Mouse (Mus musculus): ENCODE data around the gene Rbm43.

The Rbm43 gene

GRCm38 (mm10) chr2:51953648-51954204, 18.8 kb upstream of the Rbm43 start:
- H3K9me3 ChIP-seq (ENCODE audit: low read length), result no peaks in the 10 kb centered on the region
- no peaks in the 10 kb centered on the region for H3K36me3 ChIP-seq (ENCODE audit: insufficient read depth, low read length)
- TF ChIP-seq CTCF (conservative IDR thresholded peaks at IDR 0.05; ENCODE audit: low read length) (no peak), NANOG (IDR thresholded peaks at IDR 0.05; ENCODE audit: borderline replicate concordance, low read length) (no peak), POU5F1 (IDR thresholded peaks at IDR 0.05; ENCODE audit: borderline replicate concordance, low read length) (no peak)
- no peaks in the 10 kb centered on the region for H3K27me3 ChIP-seq (ENCODE audit: insufficient read depth, low read length)
- no peak overlapping the region for H3K4me3 ChIP-seq (replicated peaks; ENCODE audit: low read length)
- no peaks in the 10 kb centered on the region for H3K4me1 ChIP-seq (replicated peaks; ENCODE audit: low read depth, low read length)

GRCm38 (mm10) chr2:51950876-51951275, 15.9 kb upstream of the Rbm43 start:
- Histone ChIP-seq H3K27me3 (ENCODE audit: insufficient read depth, low read length) (no peaks in the 10 kb centered on the region), H3K36me3 (ENCODE audit: insufficient read depth, low read length) (no peaks in the 10 kb centered on the region), H3K4me1 (replicated peaks; ENCODE audit: low read depth, low read length) (no peaks in the 10 kb centered on the region), H3K4me3 (replicated peaks; ENCODE audit: low read length) (no peak overlapping the region), H3K9me3 (ENCODE audit: low read length) (peaks cover 6% of the 10 kb centered on the region; the same call in 1 of the 2 replicates)
- TF ChIP-seq CTCF (conservative IDR thresholded peaks at IDR 0.05; ENCODE audit: low read length) (no peak), NANOG (IDR thresholded peaks at IDR 0.05; ENCODE audit: borderline replicate concordance, low read length) (no peak), POU5F1 (IDR thresholded peaks at IDR 0.05; ENCODE audit: borderline replicate concordance, low read length) (no peak)

- Histone ChIP-seq H3K36me3 (ENCODE audit: insufficient read depth, low read length) (no peaks in the 10 kb centered on the region), H3K4me3 (replicated peaks; ENCODE audit: low read length) (no peak overlapping the region), H3K27me3 (ENCODE audit: insufficient read depth, low read length) (peaks cover 2% of the 10 kb centered on the region; the same call in 1 of the 2 replicates), H3K9me3 (ENCODE audit: low read length) (peaks cover 6% of the 10 kb centered on the region; the same call in 1 of the 2 replicates), H3K4me1 (replicated peaks; ENCODE audit: low read depth, low read length) (no peaks in the 10 kb centered on the region)
- TF ChIP-seq POU5F1 (IDR thresholded peaks at IDR 0.05; ENCODE audit: borderline replicate concordance, low read length) (no peak), CTCF (conservative IDR thresholded peaks at IDR 0.05; ENCODE audit: low read length) (no peak), NANOG (IDR thresholded peaks at IDR 0.05; ENCODE audit: borderline replicate concordance, low read length) (no peak)
Observed at GRCm38 (mm10) chr2:51948105-51948830, 13.3 kb upstream of the Rbm43 start.

GRCm38 (mm10) chr2:51945812-51946211, 10.8 kb upstream of the Rbm43 start:
- peaks cover 2% of the 10 kb centered on the region; the same call in 1 of the 2 replicates for H3K27me3 ChIP-seq (ENCODE audit: insufficient read depth, low read length)
- H3K9me3 ChIP-seq (ENCODE audit: low read length), result peaks cover 6% of the 10 kb centered on the region; the same call in 1 of the 2 replicates
- H3K4me3 ChIP-seq (replicated peaks; ENCODE audit: low read length), result no peak overlapping the region
- no peaks in the 10 kb centered on the region for H3K4me1 ChIP-seq (replicated peaks; ENCODE audit: low read depth, low read length)
- no peak for TF ChIP-seq POU5F1 (IDR thresholded peaks at IDR 0.05; ENCODE audit: borderline replicate concordance, low read length)
- no peak for TF ChIP-seq CTCF (conservative IDR thresholded peaks at IDR 0.05; ENCODE audit: low read length)
- TF ChIP-seq NANOG (IDR thresholded peaks at IDR 0.05; ENCODE audit: borderline replicate concordance, low read length), result no peak
- H3K36me3 ChIP-seq (ENCODE audit: insufficient read depth, low read length), result no peaks in the 10 kb centered on the region

- H3K36me3 ChIP-seq (ENCODE audit: insufficient read depth, low read length), result no peaks in the 10 kb centered on the region
- no peaks in the 10 kb centered on the region for H3K9me3 ChIP-seq (ENCODE audit: low read length)
- TF ChIP-seq CTCF (conservative IDR thresholded peaks at IDR 0.05; ENCODE audit: low read length) (no peak), NANOG (IDR thresholded peaks at IDR 0.05; ENCODE audit: borderline replicate concordance, low read length) (no peak), POU5F1 (IDR thresholded peaks at IDR 0.05; ENCODE audit: borderline replicate concordance, low read length) (no peak)
- peaks cover 8% of the 10 kb centered on the region for H3K4me1 ChIP-seq (replicated peaks; ENCODE audit: low read depth, low read length)
- H3K4me3 ChIP-seq (replicated peaks; ENCODE audit: low read length), result no peak overlapping the region
- peaks cover 2% of the 10 kb centered on the region; the same call in 1 of the 2 replicates for H3K27me3 ChIP-seq (ENCODE audit: insufficient read depth, low read length)
Observed at GRCm38 (mm10) chr2:51941832-51942231, 6.9 kb upstream of the Rbm43 start.

GRCm38 (mm10) chr2:51938750-51939149, 3.8 kb upstream of the Rbm43 start:
- H3K36me3 ChIP-seq (ENCODE audit: insufficient read depth, low read length), result no peaks in the 10 kb centered on the region
- H3K9me3 ChIP-seq (ENCODE audit: low read length), result no peaks in the 10 kb centered on the region
- H3K4me1 ChIP-seq (replicated peaks; ENCODE audit: low read depth, low read length), result peaks cover 25% of the 10 kb centered on the region
- TF ChIP-seq CTCF (conservative IDR thresholded peaks at IDR 0.05; ENCODE audit: low read length) (no peak), NANOG (IDR thresholded peaks at IDR 0.05; ENCODE audit: borderline replicate concordance, low read length) (no peak), POU5F1 (IDR thresholded peaks at IDR 0.05; ENCODE audit: borderline replicate concordance, low read length) (no peak)
- H3K27me3 ChIP-seq (ENCODE audit: insufficient read depth, low read length), result peaks cover 22% of the 10 kb centered on the region
- no peak overlapping the region for H3K4me3 ChIP-seq (replicated peaks; ENCODE audit: low read length)

- H3K27me3 ChIP-seq (ENCODE audit: insufficient read depth, low read length), result peaks cover 24% of the 10 kb centered on the region
- no peak overlapping the region for H3K4me3 ChIP-seq (replicated peaks; ENCODE audit: low read length)
- no peak for TF ChIP-seq CTCF (conservative IDR thresholded peaks at IDR 0.05; ENCODE audit: low read length)
- TF ChIP-seq POU5F1 (IDR thresholded peaks at IDR 0.05; ENCODE audit: borderline replicate concordance, low read length), result no peak
- no peak for TF ChIP-seq NANOG (IDR thresholded peaks at IDR 0.05; ENCODE audit: borderline replicate concordance, low read length)
Observed at GRCm38 (mm10) chr2:51937004-51937403, 2.0 kb upstream of the Rbm43 start.

GRCm38 (mm10) chr2:51936585-51936984, 1.6 kb upstream of the Rbm43 start:
- H3K9me3 ChIP-seq (ENCODE audit: low read length), result no peaks in the 10 kb centered on the region
- H3K4me1 ChIP-seq (replicated peaks; ENCODE audit: low read depth, low read length), result peaks cover 25% of the 10 kb centered on the region
- peaks cover 24% of the 10 kb centered on the region for H3K27me3 ChIP-seq (ENCODE audit: insufficient read depth, low read length)
- H3K36me3 ChIP-seq (ENCODE audit: insufficient read depth, low read length), result no peaks in the 10 kb centered on the region
- no peak for TF ChIP-seq NANOG (IDR thresholded peaks at IDR 0.05; ENCODE audit: borderline replicate concordance, low read length)
- no peak for TF ChIP-seq POU5F1 (IDR thresholded peaks at IDR 0.05; ENCODE audit: borderline replicate concordance, low read length)
- no peak for TF ChIP-seq CTCF (conservative IDR thresholded peaks at IDR 0.05; ENCODE audit: low read length)
- no peak overlapping the region for H3K4me3 ChIP-seq (replicated peaks; ENCODE audit: low read length)

More at GRCm38 (mm10) chr2:51937004-51937403, 2.0 kb upstream of the Rbm43 start:
- peaks cover 25% of the 10 kb centered on the region for H3K4me1 ChIP-seq (replicated peaks; ENCODE audit: low read depth, low read length)
- H3K36me3 ChIP-seq (ENCODE audit: insufficient read depth, low read length), result no peaks in the 10 kb centered on the region
- H3K9me3 ChIP-seq (ENCODE audit: low read length), result no peaks in the 10 kb centered on the region
